Mouse (Mus musculus): Measurements from ENCODE around the gene Adamts7. TPM values are rescaled to one million over a fixed set of nuclear protein-coding genes. Genes with fewer than 3 reads are reported as not detected.

Gene Adamts7
- total RNA-seq, 2 experiments from 2014 or later: 0.21 to 0.23 TPM

- no peak for DNase-seq (ENCODE audit: low spot score)
Observed at GRCm38 (mm10) chr9:90257220-90257619, 94.4 kb downstream of the Adamts7 start.

Other genes with a start within 250 kb of the Adamts7 start
- gene Ctsh, start 108.9 kb upstream of the Adamts7 start, total RNA-seq (2021): 10 to 100 TPM; 10.2 to 10.8 TPM
- 100 to 1,000 TPM; 168 to 191 TPM for gene Morf4l1, start 48.3 kb upstream of the Adamts7 start, total RNA-seq (2021)
- 1 to 10 TPM; 3.6 to 4.7 TPM for gene Tbc1d2b, start 107.7 kb downstream of the Adamts7 start, total RNA-seq (2021)